Mouse (Mus musculus) lung, postnatal 25 days (tissue): ENCODE data around the gene Rabgap1l.
"Not testable (repeated sequence)": the region's sequence is repeated elsewhere in the genome, so short reads cannot be mapped to it uniquely, and the experiment has no call there.

Experiments used
- DNase-seq: peaks from one replicate; pipeline ENCODE4 v3.0.0; 2022; ENCODE audit warnings: low spot score

The Rabgap1l gene

DNA sequence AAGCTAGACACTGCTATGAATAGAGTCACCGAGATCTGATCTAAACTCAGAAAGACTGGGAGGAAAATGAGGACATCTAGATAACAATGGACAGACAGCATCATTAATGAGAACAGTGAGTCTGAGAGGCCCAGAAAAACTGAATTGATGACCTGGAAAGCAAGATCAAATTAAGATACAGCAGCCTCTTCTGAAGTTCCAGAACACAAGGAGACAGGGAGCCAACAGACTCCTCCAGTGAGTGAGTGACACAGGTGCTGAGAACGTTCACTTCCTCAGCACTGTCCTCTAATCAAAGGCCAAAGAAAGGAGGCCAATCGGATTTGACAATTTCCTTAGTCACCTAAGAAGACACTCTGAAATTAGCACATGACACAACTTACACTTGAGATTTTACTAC, 307.3 kb downstream of the Rabgap1l start:
- no peak for DNase-seq

DNA sequence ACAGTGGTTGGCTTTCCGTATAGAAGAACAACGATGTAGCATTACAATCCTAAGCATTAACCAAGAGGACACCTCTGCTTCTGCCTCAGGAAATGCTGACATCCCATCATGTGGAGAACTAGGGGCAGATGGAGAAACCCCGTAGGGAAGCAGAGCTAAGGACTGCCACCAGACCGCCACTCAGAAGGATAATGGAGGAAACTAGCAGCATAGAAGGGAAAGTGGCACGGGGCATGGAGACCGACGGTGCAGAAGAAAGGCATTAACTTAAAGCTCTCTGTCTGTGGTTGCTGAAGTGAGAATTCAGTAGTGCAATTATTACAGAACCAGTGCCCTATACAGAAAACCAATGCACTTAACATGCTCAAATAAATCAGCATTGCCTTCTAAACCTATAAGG, 308.0 kb downstream of the Rabgap1l start:
- DNase-seq = no peak

DNA sequence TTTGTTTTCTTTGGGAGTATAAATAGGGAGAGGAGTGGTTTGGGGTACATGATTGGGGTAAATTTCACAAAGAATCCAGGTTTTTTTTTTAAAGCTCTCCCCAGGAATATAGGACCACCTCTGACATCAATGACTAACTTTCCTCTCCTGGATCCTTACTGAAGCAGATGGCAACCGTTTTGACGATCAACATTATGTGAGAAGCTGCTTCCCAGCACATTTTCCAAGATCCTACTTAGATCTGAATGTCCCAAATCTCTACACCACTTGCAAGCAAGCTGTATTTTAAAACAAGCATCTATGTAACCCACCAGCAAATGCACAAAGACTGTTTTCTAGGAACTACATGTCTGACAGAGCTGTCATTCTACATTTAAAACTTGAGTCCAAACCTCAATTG, 311.4 kb downstream of the Rabgap1l start:
- DNase-seq = no peak

DNA sequence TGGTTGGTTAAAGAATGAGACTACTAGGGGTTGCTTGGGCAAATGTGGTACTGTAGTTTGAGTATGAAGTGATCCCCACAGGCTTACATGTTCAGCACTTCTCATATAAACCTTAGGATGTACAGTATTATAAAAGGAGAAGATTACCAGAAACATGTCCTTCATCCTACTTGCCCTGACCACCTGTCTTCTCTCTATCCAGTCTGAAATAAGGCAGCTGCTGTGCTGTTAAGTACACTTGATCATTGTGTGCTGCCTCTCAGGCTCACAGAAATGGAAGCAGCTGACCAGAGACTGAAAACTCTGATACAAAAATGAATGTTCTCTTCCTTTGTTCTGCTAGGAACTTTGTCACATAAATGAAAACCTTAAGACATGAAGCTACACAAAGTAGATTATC, 325.6 kb downstream of the Rabgap1l start:
- DNase-seq = no peak

DNA sequence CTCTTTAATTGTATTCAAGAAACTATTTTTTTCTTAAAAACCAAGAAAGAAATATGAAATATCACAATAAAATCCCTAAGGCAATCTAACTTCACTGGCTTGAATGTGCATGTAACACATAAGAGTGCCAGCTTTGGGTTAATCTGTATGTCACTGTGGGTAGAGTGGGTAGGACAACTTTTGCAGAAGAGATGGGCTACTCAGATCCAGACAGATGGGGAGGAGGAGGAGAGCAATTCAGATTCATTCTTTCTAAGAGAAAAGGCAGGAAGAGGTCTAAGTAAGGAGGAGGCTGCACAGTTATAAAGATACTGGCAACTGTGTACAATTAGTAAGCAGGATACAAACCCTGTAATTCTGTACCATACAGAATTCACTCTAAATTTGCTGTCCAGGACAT, 327.8 kb downstream of the Rabgap1l start:
- no peak for DNase-seq

DNA sequence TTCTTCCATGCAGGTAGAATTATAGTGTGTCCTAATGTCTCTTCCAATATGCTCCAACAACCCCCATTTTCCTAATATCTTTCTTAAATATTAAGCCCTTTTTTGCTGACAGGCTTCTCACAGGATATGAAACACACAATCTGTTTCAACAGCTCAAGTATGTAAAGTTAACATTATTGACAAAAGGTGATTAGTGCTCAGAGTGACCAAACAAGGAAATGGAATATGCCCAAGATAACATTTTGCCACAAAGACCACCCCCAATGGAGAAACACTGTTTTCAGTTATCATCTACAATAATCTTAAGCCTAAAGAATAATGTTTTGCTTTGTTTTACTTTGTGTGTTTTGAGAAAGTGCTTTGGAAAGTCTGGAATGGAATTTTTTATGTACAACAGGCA, 328.9 kb downstream of the Rabgap1l start:
- DNase-seq = no peak

DNA sequence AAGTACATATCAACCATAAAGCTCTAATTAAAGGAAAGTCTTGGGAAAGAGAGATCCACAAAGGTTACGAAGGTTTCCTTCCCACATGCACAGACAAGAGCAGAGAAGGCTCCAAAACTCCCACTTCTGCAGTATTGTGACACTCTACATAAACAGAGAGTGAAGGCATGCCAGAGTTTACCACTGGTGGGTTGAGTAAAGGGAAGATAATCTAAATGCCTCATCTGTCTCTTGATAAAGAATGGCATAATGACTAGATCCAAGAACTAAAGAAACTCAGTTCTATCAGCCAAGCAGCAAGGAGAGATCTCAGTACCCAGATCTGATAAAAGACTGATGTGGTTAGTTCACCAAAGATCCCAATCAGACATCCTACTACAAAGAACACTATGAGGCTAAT, 332.7 kb downstream of the Rabgap1l start:
- DNase-seq = no peak

DNA sequence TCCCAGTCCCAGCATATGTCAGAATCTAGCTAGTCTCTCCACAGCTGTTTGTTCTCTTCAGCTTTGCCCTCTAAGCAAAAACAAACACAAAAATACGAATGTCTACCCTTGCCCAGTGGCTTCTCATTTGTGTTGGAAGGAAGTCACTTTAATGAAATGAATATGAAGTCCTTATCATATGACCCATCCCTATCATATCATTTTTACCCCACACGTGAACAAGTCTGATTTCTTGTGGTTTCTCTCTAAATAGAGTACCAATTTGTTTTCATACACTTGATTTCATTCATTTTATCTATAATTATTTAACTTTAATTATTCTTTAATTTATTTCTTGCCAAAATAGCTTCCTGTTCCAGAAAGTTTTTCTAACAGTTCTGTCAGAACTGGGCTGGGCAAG, 341.3 kb downstream of the Rabgap1l start:
- no peak for DNase-seq

DNA sequence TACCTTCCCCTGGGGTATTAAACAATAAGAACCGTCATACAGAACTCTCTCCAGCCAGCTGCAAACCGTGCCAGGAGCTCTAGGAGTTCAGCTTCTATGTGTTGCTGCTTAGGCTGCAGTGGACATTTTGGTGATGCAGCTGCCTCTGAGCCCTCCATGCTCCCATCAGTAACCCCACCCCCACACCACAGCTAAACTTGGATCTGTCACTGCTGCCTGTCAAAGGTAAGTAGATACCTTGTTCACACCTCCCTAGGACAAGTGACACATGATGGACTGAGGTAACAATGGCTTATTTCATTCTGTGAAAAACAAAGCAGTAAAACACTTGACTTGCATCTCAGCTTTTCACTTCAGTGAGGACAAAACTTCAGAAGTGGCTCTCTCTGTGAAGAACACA, 344.3 kb downstream of the Rabgap1l start:
- no peak for DNase-seq

DNA sequence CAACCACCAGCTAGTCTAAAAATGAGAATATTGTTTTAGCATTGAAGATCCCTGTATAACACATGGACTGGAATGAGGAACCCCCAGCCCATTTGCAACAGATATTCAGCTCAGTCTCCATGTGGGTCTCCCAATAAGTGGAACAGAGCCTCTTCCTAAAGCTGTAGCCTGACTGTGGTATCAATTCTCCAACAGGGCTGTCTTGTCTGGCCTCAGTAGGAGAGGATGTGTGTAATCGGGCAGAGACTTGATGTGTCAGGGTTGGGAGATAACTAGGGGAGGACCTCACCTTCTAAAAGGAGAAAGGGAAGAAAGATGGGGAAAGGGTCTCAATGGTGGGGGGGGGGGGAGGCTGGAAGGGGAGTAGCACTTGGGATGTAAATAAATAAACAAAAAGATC, 346.2 kb downstream of the Rabgap1l start:
- DNase-seq = no peak

DNA sequence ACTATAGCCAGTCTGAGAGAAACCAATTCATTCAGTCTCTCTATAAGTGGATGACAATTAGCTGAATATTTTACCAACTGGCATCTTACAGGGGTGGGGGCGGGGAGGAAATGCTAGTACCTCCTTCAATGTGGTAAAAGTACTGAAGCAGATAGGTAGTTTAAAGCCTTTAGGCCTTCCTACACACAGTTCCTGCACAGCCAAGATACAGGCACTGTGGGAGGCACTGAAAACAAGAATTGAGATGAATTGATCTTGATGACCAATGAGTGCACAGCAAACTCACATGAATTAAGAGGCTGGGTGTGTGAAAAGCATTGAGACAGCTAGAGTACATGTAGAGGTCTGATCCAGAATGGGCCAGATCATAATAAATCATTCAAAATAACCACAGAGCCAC, 349.5 kb downstream of the Rabgap1l start:
- no peak for DNase-seq

DNA sequence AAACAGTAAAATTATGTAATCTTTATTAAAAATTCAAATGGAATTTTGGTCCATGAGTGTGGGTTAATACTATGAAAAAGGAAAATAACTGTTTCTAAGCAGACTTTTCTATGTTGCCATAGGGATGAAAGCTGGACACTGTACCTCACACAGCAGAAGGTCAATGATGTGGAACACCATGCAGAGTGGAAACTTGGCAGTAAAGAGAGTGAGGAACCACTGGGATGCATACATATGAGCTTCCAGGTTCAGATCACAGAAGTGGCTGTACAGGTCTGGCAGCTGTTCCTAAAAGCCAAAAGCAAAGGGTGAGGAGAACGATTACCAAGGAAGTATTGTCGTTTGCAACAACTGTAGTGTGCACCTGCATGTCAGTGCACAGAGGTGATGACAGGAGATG, 351.3 kb downstream of the Rabgap1l start:
- DNase-seq = no peak

DNA sequence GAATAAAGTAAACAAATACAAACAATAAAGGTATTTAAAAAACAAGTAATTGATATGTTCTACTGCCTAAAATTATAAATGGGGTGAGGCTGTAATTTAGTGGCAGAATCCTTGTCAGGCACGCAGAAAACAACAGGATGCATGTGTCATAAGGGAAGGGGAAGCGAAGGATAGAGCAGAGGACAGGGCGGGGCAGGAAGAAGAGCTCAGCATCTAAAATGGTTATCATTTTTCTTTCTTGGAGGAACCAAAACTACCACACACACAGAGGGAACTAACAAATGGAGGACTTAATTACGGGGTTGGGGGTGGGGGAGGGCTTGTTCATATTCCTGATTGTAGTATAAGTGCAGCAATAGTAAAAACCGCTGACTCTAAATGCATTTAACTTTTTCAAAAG, 351.9 kb downstream of the Rabgap1l start:
- DNase-seq = no peak

DNA sequence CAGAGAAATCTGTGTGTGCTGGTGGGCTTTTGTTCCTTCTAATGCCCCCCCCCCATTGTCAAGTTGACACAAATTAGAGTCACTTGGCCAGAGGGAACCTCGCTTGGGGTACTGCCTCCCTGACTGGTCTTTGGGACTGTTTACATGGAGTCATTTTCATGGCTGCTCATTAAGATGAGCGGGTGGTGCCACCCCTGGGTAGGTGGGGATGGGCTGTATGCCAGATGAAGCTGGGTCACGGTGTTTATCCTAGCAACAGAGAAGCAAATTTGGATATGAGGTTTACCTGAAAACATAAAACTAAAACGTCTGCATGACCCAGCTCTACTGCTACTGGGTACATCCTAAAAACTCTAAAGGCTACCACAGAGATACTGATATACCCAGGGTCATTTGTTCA, 354.2 kb downstream of the Rabgap1l start:
- no peak for DNase-seq

DNA sequence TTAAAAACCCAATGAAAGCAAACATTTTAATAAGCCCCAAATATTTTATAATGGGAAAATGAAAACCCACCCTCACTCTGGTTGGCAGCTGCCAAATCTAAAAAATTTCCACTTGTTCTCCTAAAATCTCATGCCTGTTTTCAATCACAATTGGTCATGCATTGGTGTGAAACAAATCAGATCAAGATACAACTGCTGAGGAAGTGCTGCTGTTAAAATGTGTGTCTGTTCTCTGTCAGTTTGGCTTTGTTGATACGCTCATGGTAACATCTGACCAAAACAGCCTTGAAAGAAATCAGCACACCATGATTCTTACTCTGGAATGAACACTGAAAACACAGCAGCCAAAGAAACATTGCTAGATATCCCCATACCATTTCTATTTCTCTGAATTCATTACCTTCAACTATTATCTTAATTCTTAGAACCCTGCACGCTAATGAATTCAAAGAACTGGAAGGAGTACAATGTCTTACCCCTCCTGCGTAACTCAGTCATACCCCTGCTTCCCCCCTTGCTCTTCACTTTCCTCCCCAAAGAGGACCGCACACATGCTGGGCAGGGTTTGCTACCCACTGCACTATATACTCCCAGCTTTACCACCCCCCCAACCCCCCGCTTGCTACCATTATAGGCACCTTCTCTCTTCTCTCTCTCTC, 375.7 kb downstream of the Rabgap1l start:
- no peak for DNase-seq

DNA sequence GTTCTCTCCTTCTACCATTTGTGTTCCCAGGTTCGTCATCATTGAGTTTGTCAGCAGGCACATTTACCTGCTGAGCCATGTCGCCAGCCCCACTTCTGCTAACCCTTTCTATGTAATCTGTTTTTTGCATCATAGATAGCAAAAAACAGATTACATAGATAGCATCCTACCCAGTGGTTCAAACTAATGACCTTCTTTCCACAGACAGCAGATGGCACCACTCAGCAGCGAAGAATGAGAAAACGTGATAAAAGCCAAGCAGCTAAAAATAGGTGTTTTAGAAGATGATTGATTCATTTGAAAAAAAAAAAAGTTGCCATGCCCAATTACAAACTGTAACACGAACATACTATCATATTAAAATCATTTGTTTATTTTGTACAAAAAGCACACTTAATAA, 382.2 kb downstream of the Rabgap1l start:
- no peak for DNase-seq

DNA sequence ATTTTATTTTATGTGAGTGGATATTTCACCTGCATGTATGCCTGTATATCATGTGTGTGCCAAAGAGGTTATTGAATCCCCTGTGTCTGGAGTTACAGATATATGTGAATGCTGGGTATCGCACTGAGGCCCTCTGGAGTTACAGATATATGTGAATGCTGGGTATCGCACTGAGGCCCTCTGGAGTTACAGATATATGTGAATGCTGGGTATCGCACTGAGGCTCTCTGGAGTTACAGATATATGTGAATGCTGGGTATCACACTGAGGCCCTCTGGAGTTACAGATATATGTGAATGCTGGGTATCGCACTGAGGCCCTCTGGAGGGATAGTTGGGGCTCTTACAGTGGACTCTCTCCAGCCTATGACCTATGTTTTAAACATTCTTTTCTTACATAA, 383.3 kb downstream of the Rabgap1l start:
- not testable (repeated sequence) for DNase-seq

DNA sequence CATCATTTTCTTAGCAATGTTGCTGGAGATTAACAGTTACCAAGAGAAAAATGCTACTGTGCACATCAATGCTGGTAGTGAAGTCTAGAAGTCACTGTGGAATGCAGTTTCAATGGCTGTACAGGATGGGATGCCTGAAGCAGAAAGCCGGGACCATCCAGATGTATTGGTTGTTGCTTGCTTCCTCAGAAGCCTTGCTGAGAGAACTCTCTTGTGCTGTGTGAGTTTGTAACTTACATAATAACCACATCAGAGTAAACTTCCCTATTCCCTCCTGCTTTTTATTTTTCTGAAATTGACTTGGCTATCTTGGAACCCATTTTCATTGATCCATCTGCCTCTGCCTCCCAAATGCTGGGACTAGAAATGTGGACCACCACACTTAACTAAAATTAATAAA, 383.9 kb downstream of the Rabgap1l start:
- no peak for DNase-seq

DNA sequence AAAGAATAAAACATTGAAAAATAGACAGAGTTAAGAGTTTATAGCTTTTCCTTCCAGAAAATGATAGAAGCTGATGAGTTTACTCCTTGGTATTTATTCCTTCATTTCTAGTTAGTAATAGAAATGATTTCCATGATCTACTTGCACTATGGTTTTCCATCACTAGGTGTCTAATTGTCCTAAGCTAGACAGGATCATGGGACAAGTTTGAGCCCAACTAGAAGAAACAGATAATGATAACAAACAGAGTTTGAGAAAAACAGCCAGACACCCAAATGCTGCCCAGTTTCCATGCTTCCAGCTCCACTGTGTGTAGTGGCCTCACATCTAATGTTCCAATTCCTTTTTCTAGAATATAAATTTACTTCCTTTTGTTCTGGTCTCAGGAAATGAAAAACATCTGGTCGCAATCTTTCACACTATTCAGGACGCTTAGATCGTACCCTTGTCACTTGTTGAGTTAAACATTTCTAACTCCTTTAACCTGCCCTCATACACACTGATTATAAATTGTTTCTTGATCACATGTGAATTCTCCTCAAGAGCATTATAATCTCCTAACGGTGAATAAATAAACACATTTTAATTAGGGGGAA, 384.6 kb downstream of the Rabgap1l start:
- no peak for DNase-seq

DNA sequence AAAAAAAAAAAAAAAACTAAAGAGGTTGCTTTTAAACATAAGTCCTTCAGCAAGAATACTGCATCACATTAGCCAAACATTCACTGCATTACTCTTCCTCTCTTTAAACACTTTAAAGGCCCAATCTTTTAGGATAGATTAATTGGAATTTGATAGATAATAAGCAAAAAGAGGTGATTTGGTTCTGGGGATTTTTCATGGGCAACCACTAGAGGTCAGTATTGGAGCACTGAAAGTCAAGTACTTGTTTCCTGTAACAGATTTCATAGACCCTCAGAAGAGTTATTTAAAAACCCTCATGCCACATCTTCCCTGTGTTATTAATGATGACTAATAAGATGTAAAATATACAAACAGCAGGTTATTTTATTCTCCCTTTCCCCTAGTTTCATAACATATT, 393.6 kb downstream of the Rabgap1l start:
- peak; percentile 28 for DNase-seq

DNA sequence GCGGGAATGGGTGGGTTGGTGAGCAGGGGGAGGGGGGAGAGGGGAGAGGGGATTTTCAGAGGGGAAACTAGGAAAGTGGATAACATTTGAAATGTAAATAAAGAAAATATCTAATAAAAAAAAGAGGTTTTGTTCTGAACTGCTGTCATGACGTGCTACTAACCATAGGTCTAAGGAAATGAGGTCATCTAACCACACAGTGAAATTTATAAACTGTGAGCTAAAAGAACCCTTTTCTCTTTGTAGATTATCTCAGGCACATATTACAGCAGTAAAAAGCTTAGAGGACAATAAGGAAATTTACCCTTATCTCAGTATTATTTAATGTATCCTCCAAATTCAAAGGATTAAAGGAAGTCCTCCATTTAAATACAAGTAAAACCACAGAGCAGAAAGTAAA, 396.0 kb downstream of the Rabgap1l start:
- DNase-seq = no peak

DNA sequence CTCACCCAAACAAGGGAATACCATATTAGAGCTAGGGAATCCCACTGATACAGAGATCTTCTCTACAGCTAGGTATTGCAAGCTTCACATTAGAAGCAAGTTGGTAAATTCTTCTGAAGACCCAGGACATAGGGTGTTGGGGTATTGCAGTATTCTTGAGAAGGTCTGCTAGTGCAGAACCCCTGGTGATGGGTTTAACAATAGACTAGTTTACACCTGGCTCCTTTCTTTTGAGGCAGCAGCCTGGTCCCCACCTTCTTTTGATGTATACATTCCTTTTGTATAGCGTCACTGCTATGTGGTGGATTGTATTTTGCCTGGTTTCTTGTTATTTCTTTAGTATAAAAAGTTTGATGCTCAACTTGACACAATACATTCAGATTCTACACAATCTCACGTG, 405.6 kb downstream of the Rabgap1l start:
- no peak for DNase-seq

DNA sequence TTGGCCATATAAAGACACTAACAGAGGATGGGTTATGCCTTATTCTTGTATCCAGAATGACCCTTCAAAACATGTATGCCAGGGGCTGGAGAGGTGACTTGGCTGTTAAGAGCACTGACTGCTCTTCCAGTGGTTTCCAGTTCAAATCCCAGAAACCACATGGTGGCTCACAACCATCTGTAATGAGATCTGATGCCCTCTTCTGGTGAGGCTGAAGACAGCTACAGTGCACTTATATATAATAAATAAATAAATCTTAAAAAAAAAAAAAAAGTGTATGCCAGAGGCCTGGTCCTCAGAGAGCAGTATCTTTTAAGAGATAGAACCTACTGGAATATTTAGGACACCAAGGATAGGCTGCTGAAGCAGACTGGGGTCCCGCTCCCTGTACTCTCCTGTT, 414.6 kb downstream of the Rabgap1l start:
- DNase-seq = no peak
